Mouse (Mus musculus) kidney, embryonic 14.5 days (tissue): Measurements from ENCODE around the gene Vps50. TPM values are rescaled to one million over a fixed set of nuclear protein-coding genes. Genes with fewer than 3 reads are reported as not detected.
"Not testable (repeated sequence)": the region's sequence is repeated elsewhere in the genome, so short reads cannot be mapped to it uniquely, and the experiment has no call there.

Experiments
- ATAC-seq: fragments of 200-750 bp; cut with Nextera tagmentation; 2 replicates; pipeline ENCODE4 v1.8.0; 2017; ENCODE audit warnings: moderate number of reproducible peaks, mild to moderate bottlenecking, moderate TSS enrichment, moderate library complexity; ENCODE audit not compliant: low FRiP score, low TSS enrichment
- H3K27ac ChIP-seq: fragments of 300-500 bp; sonication (generic); 2 replicates; pipeline ENCODE4 v1.5.1; 2014; ENCODE audit warnings: low read depth, mild to moderate bottlenecking, low read length, moderate library complexity, mixed read lengths
- H3K27me3 ChIP-seq: fragments of 300-500 bp; sonication (generic); 2 replicates; pipeline ENCODE4 v1.6.1; 2014; ENCODE audit warnings: mild to moderate bottlenecking, low read length; ENCODE audit not compliant: control insufficient read depth, insufficient read depth
- H3K36me3 ChIP-seq: fragments of 300-500 bp; sonication (generic); 2 replicates; pipeline ENCODE4 v1.6.1; 2014; ENCODE audit warnings: low read length, mixed read lengths; ENCODE audit not compliant: control insufficient read depth, insufficient read depth
- H3K4me1 ChIP-seq: fragments of 300-500 bp; sonication (generic); 2 replicates; pipeline ENCODE4 v1.6.1; 2014; ENCODE audit warnings: low read length, mixed read lengths; ENCODE audit not compliant: control insufficient read depth, insufficient read depth
- H3K4me2 ChIP-seq: fragments of 300-500 bp; sonication (generic); replicated peaks from 2 replicates; pipeline ENCODE4 v1.6.1; 2014; ENCODE audit warnings: low read depth, mild to moderate bottlenecking, low read length
- H3K4me3 ChIP-seq: fragments of 300-500 bp; sonication (generic); 2 replicates; pipeline ENCODE4 v1.5.1; 2014; ENCODE audit warnings: mild to moderate bottlenecking, low read length
- H3K9ac ChIP-seq: fragments of 300-500 bp; sonication (generic); 2 replicates; pipeline ENCODE4 v1.6.1; 2014; ENCODE audit warnings: low read depth, mild to moderate bottlenecking, low read length, moderate library complexity
- H3K9me3 ChIP-seq: fragments of 300-500 bp; sonication (generic); 2 replicates; pipeline ENCODE4 v1.6.1; 2016; ENCODE audit warnings: low read length; ENCODE audit not compliant: control insufficient read depth
- WGBS: fragments of 180-500 bp; shearing (Covaris S2); extraction: QIAGEN DNeasy Blood & Tissue Kit; methylation state at CpG from one replicate; pipeline ENCODE4 v1.1.7; 2014; 5-methylcytosine and 5-hydroxymethylcytosine counted together
- polyA plus RNA-seq: library from polyadenylated mRNA; unstranded; fragments of >200 nt; fragmentation: Nextera tagmentation; extraction: Ambion mirVana; gene quantifications from 2 replicates; pipeline ENCODE4 v1.2.1, GENCODE M21; 2014

Gene Vps50
- polyA plus RNA-seq, 1 experiment from 2014 or later, result 33.1 TPM

DNA sequence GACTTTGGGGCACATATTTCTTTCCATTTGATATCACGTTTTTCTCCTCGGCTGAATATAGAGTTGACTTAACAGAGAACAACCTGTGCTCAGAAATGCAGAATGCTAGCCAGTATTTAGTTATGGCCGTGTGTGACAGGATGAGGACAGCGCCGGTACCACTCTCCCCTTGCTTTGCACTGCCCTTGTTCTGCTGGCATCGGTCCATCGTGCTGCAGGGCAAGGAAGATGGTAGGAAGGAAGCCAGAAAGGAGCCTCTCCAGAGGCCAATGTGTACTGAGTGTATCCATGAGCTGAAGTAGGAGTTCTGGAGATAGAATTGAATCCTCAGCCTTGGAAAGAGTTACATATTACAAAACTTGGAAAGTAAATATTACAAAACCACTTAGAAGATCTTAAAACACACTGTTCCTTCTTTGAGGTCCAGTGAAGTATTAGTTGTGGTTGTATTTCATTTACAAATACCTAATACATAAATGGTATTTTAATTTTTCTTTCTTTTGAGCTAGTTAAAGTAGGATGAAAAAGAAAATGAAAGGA lies 69.0 kb downstream of the Vps50 start:
- Histone ChIP-seq H3K4me1 (no peaks in the 10 kb centered on the region), H3K36me3 (peaks cover 11% of the 10 kb centered on the region; the same call in 1 of the 2 replicates), H3K9me3 (no peaks in the 10 kb centered on the region), H3K27ac (no peak overlapping the region), H3K4me3 (no peak overlapping the region), H3K9ac (no peak overlapping the region), H3K4me2 (no peak overlapping the region), H3K27me3 (no peaks in the 10 kb centered on the region)
- 93% methylated on average over 7 of the region's 7 CpGs for WGBS
- no peak for ATAC-seq

DNA sequence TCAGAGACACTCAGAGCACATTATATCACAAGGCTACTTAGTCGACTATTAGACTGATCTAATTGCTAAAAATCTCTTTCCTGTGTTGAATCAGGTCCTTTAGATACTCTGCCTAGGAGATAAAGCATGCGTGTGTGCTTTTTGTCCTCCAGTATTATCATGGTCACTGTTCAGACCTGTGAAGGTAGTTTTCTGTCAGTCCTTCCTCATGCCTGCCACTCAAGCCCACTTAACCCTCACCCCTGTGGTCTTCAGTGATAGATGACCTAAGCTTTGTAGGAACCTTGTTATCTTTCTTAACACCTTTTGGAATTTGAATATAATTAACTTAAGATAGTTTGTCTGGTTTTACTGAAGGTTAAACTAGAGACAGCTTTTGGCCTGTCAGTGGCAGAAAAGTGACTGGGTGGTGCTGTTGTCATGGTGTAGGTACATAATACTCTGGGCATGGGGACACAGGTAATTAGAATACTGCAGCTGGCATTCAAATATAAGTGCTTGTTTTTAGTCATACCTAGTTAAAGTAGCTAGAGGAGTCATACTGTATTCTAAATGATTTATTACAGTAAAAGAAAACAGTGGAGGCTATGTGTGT lies 74.1 kb downstream of the Vps50 start:
- no peak overlapping the region for H3K4me3 ChIP-seq
- no peaks in the 10 kb centered on the region for H3K9me3 ChIP-seq
- no peaks in the 10 kb centered on the region for H3K27me3 ChIP-seq
- no peaks in the 10 kb centered on the region for H3K4me1 ChIP-seq
- ATAC-seq, result no peak
- no peak overlapping the region for H3K4me2 ChIP-seq
- H3K9ac ChIP-seq, result no peak overlapping the region
- no peak overlapping the region for H3K27ac ChIP-seq
- peaks cover 7% of the 10 kb centered on the region; the same call in 1 of the 2 replicates for H3K36me3 ChIP-seq
- 79% methylated on average over 2 of the region's 2 CpGs for WGBS

DNA sequence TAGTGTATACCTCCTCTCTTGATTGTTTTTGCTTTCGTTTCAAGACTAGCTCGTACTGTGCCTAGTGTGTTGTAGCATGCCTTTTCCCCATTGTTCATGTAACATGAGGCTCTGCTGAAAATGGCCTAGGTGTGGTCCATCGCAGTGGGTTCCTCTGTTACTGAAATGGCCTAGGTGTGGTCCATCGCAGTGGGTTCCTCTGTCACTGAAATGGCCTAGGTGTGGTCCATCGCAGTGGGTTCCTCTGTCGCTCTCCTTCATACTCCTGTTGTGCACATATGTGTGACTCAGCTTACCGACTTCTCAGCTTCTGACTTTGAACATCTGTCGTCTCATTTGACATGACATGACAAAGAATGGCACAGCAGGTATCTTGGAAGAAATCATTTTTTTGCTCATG lies 75.6 kb downstream of the Vps50 start:
- Histone ChIP-seq H3K4me3 (no peak overlapping the region), H3K27ac (no peak overlapping the region), H3K4me1 (no peaks in the 10 kb centered on the region), H3K27me3 (no peaks in the 10 kb centered on the region), H3K36me3 (peaks cover 7% of the 10 kb centered on the region; the same call in 1 of the 2 replicates), H3K9ac (no peak overlapping the region), H3K9me3 (no peaks in the 10 kb centered on the region), H3K4me2 (no peak overlapping the region)
- no peak for ATAC-seq
- WGBS, result 96% methylated on average over 8 of the region's 8 CpGs

DNA sequence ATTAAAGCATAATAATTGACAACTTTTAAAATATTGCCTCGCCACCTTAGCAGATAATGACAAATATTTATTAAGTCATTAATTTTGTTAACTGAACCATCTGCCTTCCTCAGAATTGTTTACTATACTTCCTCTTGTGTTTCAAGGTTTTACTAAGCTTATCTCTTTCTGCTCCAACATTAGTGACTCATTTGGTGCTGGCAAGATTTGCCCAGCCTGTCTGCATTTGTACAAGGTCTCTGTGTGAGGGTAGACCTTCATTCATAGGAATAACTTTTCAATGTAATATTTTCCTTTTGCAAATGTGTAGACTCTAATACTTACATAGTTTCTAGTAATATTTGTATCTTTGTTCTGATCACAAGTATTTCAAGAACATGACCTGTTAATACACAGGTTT lies 87.2 kb downstream of the Vps50 start:
- Histone ChIP-seq H3K4me3 (no peak overlapping the region), H3K36me3 (no peaks in the 10 kb centered on the region), H3K27ac (no peak overlapping the region), H3K27me3 (no peaks in the 10 kb centered on the region), H3K4me2 (no peak overlapping the region), H3K9ac (no peak overlapping the region), H3K4me1 (no peaks in the 10 kb centered on the region), H3K9me3 (no peaks in the 10 kb centered on the region)
- 95% methylated on average over 1 of the region's 1 CpGs for WGBS
- ATAC-seq, result no peak

DNA sequence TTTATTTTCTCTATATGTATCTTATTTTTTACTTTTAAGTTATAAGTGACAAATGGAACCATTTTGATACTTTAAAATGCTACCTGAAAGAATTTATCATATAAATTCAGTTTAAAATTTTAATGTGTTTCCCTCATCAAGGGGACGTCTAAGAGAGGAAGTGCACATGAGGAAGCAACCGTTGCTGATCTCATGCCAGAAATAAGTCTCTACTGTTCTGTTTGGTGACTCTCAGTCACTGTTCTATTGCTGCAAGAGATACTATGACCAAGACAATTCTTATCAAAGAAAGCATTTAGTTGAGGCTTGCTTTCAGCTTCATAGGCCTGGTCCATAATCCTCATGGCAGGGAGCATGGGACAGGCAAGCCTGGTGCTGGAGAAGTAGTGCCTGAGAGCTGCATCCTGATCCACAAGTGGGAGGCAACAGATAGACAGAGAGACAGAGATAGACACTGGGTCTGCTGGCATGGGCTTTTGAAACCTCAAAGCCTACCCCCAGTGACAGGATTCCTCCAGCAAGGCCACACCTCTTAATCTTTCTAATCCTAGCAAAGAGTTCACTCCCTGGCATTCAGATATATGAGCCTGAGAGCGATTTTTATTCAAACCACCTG lies 92.2 kb downstream of the Vps50 start:
- Histone ChIP-seq H3K36me3 (peaks cover 3% of the 10 kb centered on the region; the same call in 1 of the 2 replicates), H3K4me2 (no peak overlapping the region), H3K4me1 (no peaks in the 10 kb centered on the region), H3K4me3 (no peak overlapping the region), H3K27ac (no peak overlapping the region), H3K9ac (no peak overlapping the region), H3K27me3 (no peaks in the 10 kb centered on the region), H3K9me3 (no peaks in the 10 kb centered on the region)
- 91% methylated on average over 3 of the region's 3 CpGs for WGBS
- no peak for ATAC-seq

DNA sequence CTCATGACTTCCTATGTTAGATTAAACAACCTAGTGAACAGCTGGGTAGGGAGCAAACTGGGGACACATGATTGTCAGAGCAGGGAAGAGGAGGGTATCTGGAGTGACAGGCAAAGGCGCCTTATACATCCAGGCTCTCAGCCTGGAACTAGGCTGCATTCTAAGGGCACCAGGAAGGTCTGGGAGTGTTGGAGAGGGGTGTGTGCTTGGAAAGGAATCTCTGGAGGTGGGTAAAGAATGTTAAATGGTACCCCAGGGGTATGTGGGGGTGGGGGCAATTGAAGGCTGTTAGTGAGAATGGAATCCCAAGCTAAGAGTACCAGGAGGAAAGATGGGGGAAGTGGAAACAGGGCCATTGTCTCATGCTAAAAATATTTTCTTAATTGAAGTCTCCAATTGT lies 96.1 kb downstream of the Vps50 start:
- Histone ChIP-seq H3K27me3 (no peaks in the 10 kb centered on the region), H3K9ac (no peak overlapping the region), H3K36me3 (peaks cover 3% of the 10 kb centered on the region; the same call in 1 of the 2 replicates), H3K4me3 (no peak overlapping the region), H3K4me1 (no peaks in the 10 kb centered on the region), H3K4me2 (no peak overlapping the region), H3K27ac (no peak overlapping the region), H3K9me3 (no peaks in the 10 kb centered on the region)
- 92% methylated on average over 1 of the region's 1 CpGs for WGBS
- no peak for ATAC-seq

DNA sequence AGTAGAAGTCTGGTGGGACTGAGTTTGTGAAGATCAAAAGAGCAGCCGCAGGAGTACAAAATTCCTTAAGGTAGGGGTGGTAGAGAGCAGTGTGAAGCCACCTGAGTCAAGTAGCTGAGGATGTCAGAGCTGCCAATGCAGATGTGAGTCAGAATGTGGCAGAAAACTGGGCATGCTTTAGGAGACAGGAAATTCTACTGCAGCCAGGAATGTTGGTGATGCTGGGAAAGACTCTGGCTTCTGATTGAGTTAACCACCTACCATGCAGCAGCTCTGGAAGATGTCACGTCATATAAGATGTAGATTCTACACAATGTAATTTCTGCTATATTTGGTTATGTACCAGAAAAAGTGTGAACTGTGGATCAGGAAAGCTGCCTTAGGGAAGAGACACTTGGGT lies 114.6 kb downstream of the Vps50 start:
- whole genome bisulfite sequencing, result 93% methylated on average over 2 of the region's 2 CpGs
- Histone ChIP-seq H3K27me3 (no peaks in the 10 kb centered on the region), H3K4me1 (no peaks in the 10 kb centered on the region), H3K27ac (no peak overlapping the region), H3K9me3 (no peaks in the 10 kb centered on the region), H3K36me3 (no peaks in the 10 kb centered on the region), H3K4me2 (no peak overlapping the region), H3K9ac (no peak overlapping the region), H3K4me3 (no peak overlapping the region)
- ATAC-seq, result no peak

DNA sequence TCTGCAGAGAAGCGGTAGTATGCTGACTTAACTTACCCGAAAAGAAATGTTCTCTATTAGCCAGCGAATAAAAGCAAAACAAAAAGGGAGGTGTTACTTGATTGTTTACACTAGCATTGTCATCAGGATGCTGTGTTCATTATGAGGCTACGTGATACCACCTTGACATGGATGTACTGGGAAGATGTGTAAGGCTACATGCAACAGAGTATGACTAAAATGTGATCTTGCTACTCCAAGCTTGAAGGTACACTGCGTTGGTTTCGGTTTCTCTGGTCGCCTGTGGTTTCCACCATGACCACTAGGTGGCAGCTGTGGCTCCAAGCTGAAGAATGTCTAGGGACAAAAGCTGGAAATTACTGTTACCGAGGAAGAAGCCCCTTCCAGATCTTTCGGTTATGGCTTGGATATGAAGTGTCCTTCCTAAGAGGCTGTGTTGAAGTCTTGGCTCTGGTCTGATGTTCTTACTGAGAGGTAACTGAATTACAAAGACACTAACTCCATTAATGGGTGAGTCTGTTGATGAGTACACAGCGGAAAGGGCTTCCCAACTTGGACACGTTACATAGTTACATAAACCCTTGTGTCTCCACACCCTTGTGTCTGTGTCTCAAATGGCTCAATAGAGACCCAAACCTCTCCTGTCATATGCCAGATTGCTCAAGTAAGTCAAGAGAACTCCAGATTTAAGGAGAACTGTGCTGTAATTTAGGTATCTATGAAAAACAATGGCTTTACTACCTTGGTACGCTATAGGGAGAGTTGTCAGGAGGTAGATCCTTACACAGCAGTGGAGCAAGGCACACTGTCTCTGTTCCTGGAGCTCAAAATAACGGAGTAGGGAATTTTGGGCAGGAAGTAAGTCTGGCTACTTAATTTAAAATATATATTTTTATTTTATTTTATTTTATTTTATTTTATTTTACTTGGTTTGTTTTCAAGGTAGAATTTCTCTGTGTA lies 122.5 kb downstream of the Vps50 start:
- peak; percentile 62; the same call in 1 of the 2 replicates for ATAC-seq
- H3K9me3 ChIP-seq, H3K27ac ChIP-seq, H3K4me2 ChIP-seq, H3K4me1 ChIP-seq, H3K27me3 ChIP-seq, H3K36me3 ChIP-seq, H3K4me3 ChIP-seq, H3K9ac ChIP-seq: not testable (repeated sequence)
- 61% methylated on average over 11 of the region's 13 CpGs for WGBS
